Mouse (Mus musculus) gastrocnemius, adult 2 months (tissue): ENCODE data around the gene Il18. TPM values are rescaled to one million over a fixed set of nuclear protein-coding genes. Genes with fewer than 3 reads are reported as not detected.
A peak's percentile ranks its signal among the peaks of the same experiment; 100 is the strongest.
"Not testable (repeated sequence)": the region's sequence is repeated elsewhere in the genome, so short reads cannot be mapped to it uniquely, and the experiment has no call there.

ENCODE experiments used
- DNase-seq: peaks from one replicate; pipeline ENCODE4 v3.0.0; 2022
- H3K27ac ChIP-seq: fragments of 200-600 bp; 2 replicates; pipeline ENCODE4 v1.8.1; 2022; ENCODE audit warnings: mild to moderate bottlenecking
- H3K4me3 ChIP-seq: fragments of 200-600 bp; 2 replicates; pipeline ENCODE4 v1.8.1; 2022; ENCODE audit warnings: mild to moderate bottlenecking, moderate library complexity
- CTCF ChIP-seq: fragments of 200-600 bp; IDR thresholded peaks from 2 replicates; pipeline ENCODE4 v1.8.1; 2022; ENCODE audit warnings: antibody characterized with exemption, mild to moderate bottlenecking, moderate library complexity
- intact Hi-C: fragments of 180-260 bp; cut with DNase I; formaldehyde crosslinking; loops from one replicate; pipeline ENCODE4 v1.15.1; 2025
- total RNA-seq, 2 experiments: library from RNA; stranded (reverse); gene quantifications; 2 replicates each; pipeline ENCODE4 v1.2.3; 2021

Il18 gene
- total RNA-seq, 2 experiments from 2014 or later: 0.87 to 1.0 TPM

DNA sequence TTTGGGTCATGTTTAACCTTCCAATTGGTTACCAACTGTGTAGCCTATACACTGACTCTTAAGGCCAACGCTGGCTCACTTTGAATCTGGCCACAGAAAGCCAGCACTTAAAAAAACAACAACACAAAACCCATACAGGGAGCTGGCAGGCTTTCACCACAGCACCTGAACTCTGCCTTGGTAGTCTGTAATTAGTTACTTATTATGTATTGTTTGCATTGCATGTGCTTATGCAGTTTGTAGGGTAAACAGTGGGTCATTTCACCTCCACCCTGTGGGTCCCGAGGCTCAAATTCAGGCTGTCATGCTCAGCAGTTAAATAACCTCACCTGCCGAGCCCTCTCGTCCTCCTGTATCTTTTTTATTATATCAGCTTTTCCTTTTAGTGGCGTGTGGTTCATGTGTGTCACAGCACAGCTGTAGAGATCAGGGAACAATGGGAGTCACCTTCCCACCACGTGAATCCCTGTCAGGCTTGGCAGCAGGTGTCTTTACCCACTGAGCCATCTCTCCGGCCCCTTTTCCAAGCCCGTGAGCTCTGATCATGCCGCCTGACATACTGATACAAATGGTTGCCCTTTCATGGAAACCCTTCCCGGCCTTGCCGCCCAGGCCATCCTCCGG lies 40.3 kb downstream of the Il18 start:
- H3K4me3 ChIP-seq: no peak overlapping the region
- no peak overlapping the region for H3K27ac ChIP-seq
- intact Hi-C loops: loop anchor here (10.0 kb wide), 1 partner anchor 150 kb away; no protein-coding TSS in a partner anchor
- DNase-seq: no peak
- TF ChIP-seq CTCF: no peak

GRCm38 (mm10) chr9:50596973-50597372 lies 42.3 kb downstream of the Il18 start:
- H3K27ac ChIP-seq: peak overlapping the region; percentile 83
- intact Hi-C loops: loop anchor here (10.0 kb wide), 1 partner anchor 152 kb away; no protein-coding TSS in a partner anchor
- no peak for TF ChIP-seq CTCF
- peak overlapping the region; percentile 11; the same call in 1 of the 2 replicates for H3K4me3 ChIP-seq
- peak; percentile 81 for DNase-seq

- Histone ChIP-seq H3K4me3 (peak overlapping the region; percentile 77), H3K27ac (peak overlapping the region; percentile 98)
- intact Hi-C loops: no loop called here
- DNase-seq: no peak
- no peak for TF ChIP-seq CTCF
Observed at GRCm38 (mm10) chr9:50601536-50601935, 46.9 kb downstream of the Il18 start.

DNA sequence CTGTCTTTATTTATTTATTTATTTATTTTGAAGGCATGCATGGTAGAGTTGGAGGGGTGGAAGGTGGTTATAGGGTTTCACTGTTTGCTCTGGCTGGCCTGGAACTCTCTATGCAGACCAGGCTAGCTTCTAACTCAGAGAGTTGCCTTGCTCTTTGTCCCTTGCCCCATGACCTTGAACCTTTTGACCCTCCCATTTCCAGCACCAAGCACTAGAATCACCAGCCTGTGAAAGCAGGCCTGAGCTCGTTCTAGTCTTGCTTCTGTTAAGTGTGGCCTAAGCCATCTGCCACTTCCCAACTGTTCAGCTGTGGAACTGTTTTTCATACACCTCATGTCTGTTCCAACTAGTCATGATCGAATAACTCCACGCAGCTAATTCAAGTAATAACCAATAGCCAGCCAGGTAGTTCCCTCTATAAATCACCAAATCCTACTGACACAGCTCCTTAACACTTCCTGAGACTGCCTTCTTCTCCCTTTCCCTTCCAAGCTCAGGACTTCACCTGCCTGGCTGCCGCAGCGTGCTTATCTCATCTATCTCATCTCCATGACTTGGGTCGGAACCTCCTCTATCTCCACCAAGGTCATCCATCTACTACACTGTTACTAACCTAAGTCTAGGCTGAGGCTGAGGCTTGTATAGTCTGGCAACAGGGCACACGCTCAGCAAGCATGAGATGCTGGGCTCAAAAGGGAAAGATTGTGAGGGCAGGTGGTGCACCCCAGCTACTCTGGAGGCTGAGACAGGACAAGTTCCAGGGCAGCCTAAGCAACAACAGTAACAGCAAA lies 47.6 kb downstream of the Il18 start:
- DNase-seq: no peak
- peak overlapping the region; percentile 77 for H3K4me3 ChIP-seq
- intact Hi-C loops: no loop called here
- peak overlapping the region; percentile 98 for H3K27ac ChIP-seq
- no peak for TF ChIP-seq CTCF

GRCm38 (mm10) chr9:50603189-50603997 lies 48.8 kb downstream of the Il18 start, which contains the start of the genes Sdhd and Timm8b:
Gene Sdhd, minus strand, starts transcription at chr9:50603812.
Gene Timm8b, plus strand, starts transcription at chr9:50603910.
- peak; percentile 95 for DNase-seq
- intact Hi-C loops: no loop called here
- Histone ChIP-seq H3K27ac (peak within 1 kb of the TSS; percentile 98), H3K4me3 (peak within 1 kb of the TSS; percentile 77)
- no peak for TF ChIP-seq CTCF

- Histone ChIP-seq H3K27ac (peak overlapping the region; percentile 98), H3K4me3 (peak overlapping the region; percentile 77)
- peak; percentile 28; the same call in 1 of the 2 replicates for TF ChIP-seq CTCF
- no peak for DNase-seq
- intact Hi-C loops: no loop called here
Observed at GRCm38 (mm10) chr9:50603998-50604324, 49.3 kb downstream of the Il18 start.

- intact Hi-C loops: no loop called here
- no peak for DNase-seq
- TF ChIP-seq CTCF: no peak
- peak overlapping the region; percentile 77 for H3K4me3 ChIP-seq
- H3K27ac ChIP-seq: peak overlapping the region; percentile 98
Observed at GRCm38 (mm10) chr9:50604338-50604737, 49.7 kb downstream of the Il18 start.

DNA sequence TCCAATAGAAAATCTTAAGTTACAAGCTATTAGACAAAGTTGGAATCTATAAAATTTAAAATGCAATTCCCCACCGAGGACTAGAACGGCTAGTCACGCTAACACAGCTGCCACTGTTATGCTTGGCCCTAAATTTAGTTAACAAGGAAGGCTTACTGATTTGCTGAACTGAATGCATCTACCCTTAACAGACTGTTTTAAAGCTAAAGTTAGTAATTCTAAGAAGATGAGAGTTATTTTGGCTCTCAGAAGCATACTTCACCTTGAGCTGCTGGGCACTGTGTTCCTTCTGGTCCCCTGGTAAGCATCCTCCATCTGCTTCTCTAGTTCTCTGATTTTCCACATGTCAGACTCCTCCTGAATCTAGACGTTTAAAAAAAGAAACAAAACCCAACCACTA lies 57.5 kb downstream of the Il18 start:
- H3K4me3 ChIP-seq: no peak overlapping the region
- DNase-seq: no peak
- H3K27ac ChIP-seq: no peak overlapping the region
- intact Hi-C loops: no loop called here
- TF ChIP-seq CTCF: no peak

- H3K27ac ChIP-seq: peak overlapping the region; percentile 94
- no peak for DNase-seq
- intact Hi-C loops: loop anchor here (5.0 kb wide), 1 partner anchor 41 kb away; the partner anchor contains the start of gene Dlat
- TF ChIP-seq CTCF: no peak
- peak overlapping the region; percentile 98 for H3K4me3 ChIP-seq
Observed at GRCm38 (mm10) chr9:50616161-50616560, 61.5 kb downstream of the Il18 start.

GRCm38 (mm10) chr9:50616766-50617603 lies 62.4 kb downstream of the Il18 start, which contains the start of the genes Pih1d2 and Nkapd1:
Gene Pih1d2, plus strand, starts transcription at chr9:50617321.
Gene Nkapd1, minus strand, starts transcription at chr9:50617464.
- Histone ChIP-seq H3K27ac (peak within 1 kb of the TSS; percentile 94), H3K4me3 (peak within 1 kb of the TSS; percentile 98)
- DNase-seq: peak; percentile 88
- peak; percentile 30 for TF ChIP-seq CTCF
- intact Hi-C loops: loop anchor here (5.0 kb wide), 1 partner anchor 40 kb away; the partner anchor contains the start of gene Dlat

GRCm38 (mm10) chr9:50617794-50618330 lies 63.2 kb downstream of the Il18 start:
- TF ChIP-seq CTCF: no peak
- intact Hi-C loops: loop anchor here (5.0 kb wide), 1 partner anchor 39 kb away; the partner anchor contains the start of gene Dlat

GRCm38 (mm10) chr9:50630903-50631302 lies 76.3 kb downstream of the Il18 start:
- H3K27ac ChIP-seq, H3K4me3 ChIP-seq, DNase-seq, intact Hi-C loops: not testable (repeated sequence)

More at GRCm38 (mm10) chr9:50617794-50618330, 63.2 kb downstream of the Il18 start:
- Histone ChIP-seq H3K27ac (peak overlapping the region; percentile 94), H3K4me3 (peak overlapping the region; percentile 98)
- no peak for DNase-seq
